Mouse (Mus musculus): ENCODE data around the gene Golim4. TPM values are rescaled to one million over a fixed set of nuclear protein-coding genes. Genes with fewer than 3 reads are reported as not detected.
"Not testable (repeated sequence)": the region's sequence is repeated elsewhere in the genome, so short reads cannot be mapped to it uniquely, and the experiment has no call there.

Golim4 gene
- 10 to 100 TPM; 14.7 to 16.9 TPM for total RNA-seq (2021)
- long read RNA-seq, experiment 1, full-length matches to known transcripts: 7 of 9 reads
- long read RNA-seq, experiment 1, partial matches to known transcripts: 0 of 9 reads
- long read RNA-seq, experiment 1, other reads (novel, unspliced or antisense): 2 of 9 reads
- long read RNA-seq, experiment 2, full-length matches to known transcripts: 5 of 5 reads
- long read RNA-seq, experiment 2, partial matches to known transcripts: 0 of 5 reads
- long read RNA-seq, experiment 2, other reads (novel, unspliced or antisense): 0 of 5 reads

DNA sequence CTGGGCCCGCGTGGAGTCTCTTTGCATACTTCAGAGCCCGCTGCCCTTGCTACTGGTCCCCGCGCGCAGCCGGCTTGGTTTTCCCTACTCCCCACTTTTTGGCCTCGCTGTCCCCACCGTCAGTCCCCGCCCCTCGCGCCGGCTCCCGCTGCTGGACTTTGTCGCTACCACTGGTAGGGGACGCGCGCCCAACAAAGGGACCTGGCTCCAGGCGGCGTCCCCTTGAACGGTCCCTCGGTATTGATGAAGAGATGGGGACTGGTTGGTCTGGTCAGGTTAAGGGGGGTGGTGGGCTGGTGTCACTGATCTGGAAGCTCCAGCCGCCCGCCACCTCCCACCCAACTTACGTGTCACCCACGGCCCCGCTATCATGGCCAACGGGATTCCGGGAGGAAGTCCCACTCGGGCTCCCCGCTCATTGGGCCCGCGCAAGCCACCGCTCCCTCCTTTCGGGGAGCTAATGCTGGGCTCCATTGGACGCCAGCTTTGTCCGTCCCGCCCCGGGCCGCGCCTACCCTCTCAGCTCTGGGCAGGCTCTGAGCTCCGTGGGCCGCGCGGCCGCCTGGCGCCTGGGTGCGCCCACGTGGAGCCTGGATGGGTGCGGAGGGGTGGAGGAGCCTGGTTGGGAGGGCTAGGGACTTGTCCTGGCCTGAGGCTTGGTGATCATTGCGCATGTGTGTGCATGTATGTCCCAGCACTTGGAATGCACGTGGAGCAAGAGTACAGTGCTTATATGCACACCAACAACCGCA is at the start of gene Golim4:
Golim4 (minus strand) TSS at position 399 of the 752 bp plus-strand sequence.
- DNase-seq: peak; percentile 92 to 97

DNA sequence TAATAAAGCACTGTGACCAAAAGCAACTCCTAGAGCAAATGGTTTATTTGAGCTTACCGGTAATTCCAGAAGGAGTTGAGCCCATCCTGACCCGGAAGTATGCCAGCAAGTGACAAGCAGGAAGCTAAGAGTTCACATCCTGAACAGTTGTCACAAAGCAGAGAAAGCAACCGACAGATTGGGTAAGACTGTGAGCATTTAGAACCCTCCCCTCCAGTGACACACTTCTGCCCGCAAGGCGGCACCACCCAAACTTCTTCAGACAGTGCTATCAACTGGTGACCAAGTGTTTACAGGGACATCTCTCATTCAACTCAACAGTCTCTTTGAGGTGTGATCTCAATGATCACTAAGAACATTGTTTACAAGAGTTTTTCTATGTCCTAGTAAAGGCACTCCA is 48.9 kb upstream of the Golim4 start:
- no peak for DNase-seq

DNA sequence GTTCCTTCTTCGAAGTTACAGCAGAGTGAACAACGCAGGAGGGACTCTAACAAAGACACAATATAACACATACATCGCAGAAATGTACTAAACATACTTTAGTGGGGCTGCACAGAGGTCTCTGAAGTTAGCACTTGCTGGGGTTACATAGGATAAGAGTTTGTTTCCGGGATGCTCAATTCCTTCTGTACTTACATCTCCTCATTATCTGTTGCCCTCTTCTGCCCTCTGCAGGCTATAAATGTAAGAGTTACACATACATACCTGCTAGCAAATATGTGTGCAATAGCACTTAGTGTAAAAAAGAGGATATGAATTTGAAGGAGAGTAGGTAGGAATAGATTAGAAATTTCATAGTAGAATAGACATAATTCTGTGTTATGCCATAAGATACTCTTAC is 44.4 kb upstream of the Golim4 start:
- DNase-seq: peak; percentile 45 to 58

DNA sequence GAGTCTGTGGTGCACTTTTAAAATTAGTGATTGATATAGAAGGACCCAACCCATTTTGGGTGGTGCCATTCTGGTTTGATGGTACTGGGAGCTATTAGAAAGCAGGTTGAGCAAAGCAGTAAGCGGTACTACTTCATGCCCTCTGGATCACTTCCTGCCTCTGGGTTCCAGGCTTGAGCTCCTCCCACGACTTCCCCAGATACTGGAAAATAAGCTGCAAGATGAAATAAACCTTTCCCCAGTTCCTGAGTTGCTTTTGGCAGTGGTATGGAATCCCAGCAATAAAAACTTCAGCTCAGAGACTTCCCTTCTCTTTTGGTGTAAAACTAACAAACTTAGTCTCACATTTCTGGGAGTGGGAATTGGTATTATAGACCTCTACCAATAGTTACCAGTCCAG is 43.7 kb upstream of the Golim4 start:
- DNase-seq: peak; percentile 2 to 5

DNA sequence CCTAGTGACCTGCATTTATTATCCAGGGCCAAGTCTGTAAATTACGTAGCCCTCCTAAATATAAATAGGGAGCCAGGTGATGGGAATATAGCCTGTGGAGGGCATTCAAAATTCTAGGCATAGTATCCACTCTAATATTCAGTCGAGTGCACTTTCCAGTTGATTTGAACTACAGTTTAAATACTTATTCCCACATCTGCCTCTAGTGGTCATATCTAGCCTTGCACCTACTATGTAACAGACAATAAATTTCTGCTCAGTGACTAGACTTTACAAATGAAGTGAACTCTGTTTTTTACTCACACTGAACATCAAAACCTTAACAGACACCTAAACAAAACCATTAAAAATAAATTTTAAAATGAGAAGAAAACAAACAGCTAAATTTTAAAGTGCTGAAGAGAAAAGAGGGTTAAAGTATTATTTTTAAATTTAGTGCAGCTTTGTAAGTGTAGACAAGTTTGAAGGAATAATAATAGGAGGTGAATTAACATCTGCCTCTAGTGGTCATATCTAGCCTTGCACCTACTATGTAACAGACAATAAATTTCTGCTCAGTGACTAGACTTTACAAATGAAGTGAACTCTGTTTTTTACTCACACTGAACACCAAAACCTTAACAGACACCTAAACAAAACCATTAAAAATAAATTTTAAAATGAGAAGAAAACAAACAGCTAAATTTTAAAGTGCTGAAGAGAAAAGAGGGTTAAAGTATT is 24.4 kb upstream of the Golim4 start:
- peak in 1 of 2 experiments; percentile 19 for DNase-seq

DNA sequence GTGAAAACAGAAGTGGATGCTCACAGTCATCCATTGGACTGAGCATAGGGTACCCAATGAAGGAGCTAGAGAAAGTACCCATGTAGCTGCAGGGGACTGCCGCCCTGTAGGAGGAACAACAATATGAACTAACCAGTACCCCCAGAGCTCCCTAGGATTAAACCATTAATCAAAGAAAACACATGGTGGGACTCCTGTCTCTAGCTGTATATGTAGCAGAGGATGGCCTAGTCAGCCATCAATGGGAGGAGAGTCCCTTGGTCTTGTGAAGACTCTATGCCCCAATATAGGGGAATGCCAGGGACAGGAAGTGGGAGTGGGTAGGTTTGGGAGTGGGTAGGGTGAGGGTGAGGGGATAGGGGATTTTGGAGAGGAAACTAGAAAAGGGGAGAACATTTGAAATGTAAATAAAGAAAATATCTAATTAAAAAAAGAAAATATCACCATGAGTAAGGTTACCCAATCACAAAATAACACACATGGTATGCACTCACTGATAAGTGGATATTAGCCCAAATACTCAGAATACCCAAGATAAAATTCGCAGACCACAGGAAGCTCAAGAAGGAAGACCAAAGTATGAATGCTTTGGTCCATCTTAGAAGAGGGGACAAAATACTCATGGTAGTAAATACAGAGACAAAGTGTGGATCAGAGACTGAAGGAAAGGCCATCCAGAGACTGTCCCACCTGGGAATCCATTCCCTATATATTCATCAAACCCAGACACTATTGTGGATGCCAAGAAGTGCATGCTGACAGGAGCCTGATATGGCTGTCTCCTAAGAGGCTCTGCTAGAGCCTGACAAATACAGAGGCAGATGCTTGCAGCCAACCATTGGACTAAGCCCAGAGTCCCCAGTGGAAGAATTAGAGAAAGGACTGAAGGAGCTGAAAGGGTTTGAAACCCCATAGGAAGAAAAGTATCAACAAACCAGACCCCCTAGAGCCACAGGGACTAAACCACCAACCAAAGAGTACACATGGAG is 6.3 kb upstream of the Golim4 start:
- DNase-seq: not testable (repeated sequence)

DNA sequence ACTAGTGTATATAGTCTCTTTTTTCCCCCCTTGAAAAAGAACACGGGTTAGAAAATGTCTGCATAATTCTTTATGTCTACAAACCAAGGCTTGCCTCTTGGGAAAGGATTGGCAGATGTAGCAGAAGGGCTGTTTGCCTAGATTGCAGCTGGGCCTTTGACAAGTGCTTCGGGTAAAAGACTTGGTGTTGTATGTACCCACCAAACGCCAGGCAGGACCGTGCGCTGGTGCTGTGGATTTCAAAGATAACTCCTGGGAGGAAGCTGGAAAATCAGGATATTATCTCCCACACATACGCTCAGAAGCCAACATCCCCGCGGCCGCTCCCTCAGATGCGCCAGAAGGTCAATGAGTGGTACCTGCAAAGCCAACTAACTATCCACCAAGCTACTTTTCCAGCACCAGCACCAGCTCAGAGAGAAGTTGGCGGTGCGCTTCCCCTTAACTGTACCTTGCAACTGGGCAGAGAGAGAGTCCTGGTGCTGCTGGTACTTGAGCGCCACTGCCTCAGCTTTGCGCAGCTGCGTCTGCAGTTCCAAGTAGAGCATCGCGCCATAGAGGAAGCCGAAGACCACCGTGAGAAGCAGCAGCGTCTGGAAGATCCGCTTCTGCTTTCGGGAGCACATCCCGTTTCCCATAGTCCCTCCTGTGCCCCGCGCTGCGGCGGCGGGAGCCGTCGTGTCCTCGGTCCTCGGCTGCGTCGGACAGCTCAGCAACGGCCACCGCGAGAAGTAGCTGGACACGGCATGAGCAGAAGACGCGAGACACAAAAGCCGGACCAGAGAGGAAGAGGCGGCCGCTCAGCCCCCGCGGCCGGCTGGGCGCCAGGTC is 873 bp downstream of the Golim4 start:
- peak in 1 of 2 experiments; percentile 8 for DNase-seq

DNA sequence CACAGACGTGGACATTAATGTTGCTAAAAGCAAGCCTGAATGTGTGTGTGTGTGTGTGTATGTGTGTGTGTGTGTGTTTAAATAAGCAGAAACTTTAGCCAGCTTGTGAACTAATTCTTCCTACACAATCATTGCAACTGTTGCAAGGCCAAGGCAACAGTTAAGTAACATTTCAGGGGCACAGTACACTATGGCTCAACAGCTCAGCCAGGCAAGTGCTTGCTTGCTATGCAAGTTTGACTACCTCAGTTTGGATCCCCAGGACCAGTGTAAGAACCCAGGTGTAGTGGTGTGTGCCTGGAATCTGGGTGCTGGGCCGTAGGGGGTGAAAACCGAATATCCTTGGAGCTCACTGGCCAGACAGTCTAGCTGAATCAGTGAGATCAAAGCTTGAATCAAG is 2.6 kb downstream of the Golim4 start:
- DNase-seq: no peak

DNA sequence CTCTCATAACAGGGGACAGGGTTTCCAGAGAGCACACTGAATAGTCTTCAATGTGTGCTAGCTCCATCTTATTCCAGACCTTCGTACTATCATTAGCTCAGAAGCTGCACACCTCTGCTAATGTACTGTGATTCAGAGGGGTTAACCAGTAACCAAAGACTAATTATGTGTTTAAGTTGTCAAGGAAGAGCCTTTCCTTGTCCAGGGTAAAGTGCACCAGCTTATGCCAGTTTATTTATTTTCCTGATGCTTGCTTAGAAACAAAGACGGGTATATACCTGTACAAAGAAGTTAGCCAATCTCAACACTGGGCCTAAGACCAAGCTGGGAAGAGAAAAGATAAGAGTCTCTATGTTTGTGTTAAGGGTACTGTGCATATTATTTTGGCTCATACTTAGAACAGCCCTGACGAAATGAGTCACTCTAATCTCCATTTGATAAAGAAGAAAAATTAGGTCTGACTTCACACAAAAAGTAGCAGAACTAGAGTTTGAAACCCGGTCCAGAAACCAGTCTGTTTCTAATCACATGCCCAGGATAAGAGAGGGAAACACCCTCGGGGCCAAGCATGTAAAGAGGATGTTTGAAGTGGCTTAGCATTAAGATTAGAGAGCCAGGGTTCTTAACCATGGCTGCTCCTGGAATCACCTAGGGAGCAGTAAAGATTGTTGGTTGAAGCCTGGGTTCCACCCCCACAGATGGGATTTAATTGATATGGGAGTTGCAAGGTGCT is 4.3 kb downstream of the Golim4 start:
- DNase-seq: no peak

DNA sequence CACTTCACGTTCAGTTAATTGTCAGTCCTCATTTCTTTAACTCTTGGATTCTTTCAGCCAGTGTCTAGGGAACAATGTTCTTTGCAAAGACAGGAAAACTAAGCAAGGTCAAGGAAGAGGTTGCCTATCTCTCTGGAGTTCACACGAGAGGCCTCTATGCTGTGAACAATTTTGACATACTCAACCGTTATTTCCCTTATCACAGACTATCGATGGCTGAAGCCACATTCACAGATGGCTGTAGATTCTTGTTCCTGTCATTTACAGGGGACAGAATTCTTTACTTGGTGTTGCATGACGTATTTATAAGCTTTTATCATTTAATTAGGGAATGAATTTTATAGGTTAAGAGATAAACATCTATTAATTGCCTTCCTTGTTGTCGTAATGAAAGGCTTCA is 5.9 kb downstream of the Golim4 start:
- no peak for DNase-seq

DNA sequence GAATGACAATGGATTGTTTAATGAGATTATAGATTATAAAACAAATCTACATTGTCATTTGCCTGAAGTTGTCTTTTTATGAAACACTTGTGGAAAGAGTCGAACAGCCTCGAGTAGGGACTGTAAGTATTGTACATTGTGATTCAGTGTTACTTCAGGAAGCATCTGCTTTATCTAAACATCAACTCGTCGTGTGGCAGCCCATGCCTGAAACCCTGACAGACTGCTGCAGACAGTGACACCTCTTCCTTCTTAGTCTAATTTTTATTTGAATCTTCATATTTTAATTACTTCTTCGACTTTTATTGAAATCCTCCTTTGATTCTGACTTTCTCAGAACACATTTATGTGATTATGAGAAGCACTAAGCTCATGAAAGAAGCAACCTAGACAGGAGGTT is 7.4 kb downstream of the Golim4 start:
- no peak for DNase-seq

DNA sequence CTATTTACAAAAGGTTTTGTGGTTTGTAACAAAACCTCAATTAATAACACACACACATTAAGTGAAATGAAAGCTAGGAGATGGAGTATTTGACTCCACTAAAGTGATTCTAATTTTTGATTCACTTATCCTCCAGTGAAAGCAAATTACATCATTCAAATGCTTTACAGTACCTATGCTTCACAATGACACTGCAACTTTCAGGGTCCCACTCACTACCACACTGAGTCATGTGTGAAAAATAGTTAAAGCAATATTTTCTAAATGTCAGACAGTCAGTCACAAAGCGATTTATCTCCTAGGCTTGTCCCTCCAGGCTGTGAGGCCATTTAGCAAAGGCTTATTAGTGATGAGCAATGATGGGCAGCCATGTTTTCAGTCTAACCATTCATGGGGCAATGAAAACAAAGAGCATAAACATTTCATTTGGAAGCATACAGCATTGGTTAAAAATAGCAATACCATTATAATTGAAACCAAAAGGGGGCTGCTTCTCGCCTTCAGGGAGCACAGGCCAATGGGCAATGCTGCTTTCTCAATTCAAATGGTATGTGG is 8.1 kb downstream of the Golim4 start:
- no peak for DNase-seq

DNA sequence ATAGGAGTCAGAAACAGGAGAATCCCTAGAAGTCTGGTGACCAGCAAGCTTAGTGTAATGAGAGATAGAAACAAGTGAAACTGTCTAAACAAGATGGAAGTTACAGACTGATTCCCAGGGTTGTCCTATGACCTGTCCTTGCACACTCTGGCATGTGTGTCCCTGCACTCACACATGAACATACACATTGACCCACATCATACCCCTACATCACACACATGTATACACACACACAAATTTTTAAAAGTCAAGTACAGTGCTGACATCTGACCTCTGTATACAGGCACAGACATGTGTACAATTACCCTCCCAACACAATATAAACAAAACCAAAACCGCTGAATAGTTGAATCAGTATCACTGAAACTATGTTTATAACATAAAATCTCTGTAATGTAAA is 8.7 kb downstream of the Golim4 start:
- no peak for DNase-seq

DNA sequence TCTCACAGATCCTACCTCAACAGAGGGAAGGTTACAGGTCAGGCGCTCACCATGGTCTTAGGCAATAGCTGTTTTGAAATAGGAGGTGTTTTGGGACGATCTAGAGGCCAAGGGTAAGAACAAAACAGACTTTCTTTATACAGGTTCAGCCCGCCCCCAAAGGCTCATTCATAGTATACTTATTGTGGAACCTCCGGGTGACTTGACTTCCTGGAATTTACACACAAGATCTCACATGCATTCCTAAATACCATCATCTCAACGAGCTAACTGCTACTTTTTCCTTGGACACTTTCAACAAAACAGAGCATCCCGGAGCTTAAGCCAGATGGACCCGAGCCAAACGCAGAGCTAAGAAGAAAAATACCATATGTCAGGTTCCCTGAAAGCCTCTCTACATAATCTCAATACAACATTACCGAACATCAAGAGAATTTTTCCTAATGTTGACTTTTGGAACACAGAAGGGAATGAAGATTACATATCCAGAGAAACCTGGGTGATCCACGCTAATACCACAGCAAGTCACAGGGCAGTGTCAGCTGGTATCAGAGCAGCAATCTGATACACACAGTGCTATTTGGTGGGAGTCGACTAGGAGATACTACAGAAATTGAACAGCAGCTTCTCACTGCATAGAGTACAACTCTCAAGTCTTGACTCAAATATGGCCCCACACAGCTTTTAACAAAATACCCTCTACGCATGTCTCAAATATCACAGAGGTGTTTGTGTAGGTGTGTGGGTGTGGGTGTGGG is 14.3 kb downstream of the Golim4 start:
- peak in 1 of 2 experiments; percentile 9 for DNase-seq

DNA sequence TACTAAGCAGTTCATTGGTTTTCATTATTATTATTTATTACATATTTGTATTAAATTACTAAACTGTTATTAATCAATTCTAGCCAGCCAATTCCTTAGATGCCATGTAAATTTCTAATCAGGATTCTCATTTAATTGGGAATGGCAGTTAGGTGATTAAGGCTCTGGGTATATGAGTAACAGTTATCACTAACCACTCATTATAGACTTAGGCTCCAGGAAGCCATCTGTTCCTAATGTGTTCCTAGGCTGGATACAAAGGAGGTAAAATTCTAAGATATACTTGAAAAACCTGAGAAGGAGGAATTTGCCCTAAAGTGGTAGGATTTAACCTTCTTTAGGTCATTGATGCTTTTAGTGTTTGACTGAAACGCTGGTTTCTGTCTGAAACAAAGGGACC is 14.9 kb downstream of the Golim4 start:
- no peak for DNase-seq

DNA sequence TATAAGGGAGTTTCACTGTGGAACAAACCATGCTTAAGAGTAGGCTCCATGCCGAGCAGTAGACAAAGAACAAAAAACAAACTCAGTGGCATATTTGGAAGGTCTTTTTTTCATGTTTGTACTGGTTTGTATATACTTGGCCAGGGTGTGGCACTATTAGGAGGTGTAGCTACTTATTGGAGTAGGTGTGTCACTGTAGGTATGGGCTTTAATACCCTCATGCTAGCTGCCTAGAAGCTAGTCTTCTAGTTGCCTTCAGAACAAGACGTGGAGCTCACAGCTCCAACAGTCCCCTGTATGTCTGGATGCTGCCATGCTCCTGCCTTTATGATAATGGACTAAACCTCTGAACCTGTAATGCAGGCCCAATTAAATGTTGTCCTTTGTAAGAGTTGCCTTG is 20.6 kb downstream of the Golim4 start:
- no peak for DNase-seq

DNA sequence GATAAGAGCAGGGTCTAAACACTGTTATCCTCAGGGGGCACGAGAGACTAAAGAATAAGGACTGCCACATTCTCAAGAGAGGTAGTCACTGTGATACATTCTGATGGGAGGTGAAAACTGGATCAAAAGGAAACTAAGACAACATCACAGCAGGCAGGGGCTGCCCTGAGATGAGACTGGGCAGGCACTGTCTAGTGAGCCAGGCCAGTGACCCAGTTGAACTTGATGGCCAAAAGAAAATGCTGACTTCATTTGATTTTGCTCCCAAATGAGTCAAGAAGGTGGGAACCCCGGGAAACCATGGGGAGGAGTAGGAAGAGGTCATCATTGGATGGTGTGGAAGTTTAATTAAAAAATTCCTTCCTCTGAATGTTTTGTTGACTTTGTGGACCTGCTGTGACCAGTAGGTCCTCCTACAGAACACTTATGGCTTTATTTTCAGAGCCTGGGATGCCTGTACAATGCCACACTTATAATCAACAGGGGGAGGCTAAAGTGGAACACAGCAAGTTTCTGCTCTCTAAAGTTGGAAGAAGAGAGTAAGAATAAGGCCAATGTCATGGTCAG is 26.0 kb downstream of the Golim4 start:
- DNase-seq: no peak

DNA sequence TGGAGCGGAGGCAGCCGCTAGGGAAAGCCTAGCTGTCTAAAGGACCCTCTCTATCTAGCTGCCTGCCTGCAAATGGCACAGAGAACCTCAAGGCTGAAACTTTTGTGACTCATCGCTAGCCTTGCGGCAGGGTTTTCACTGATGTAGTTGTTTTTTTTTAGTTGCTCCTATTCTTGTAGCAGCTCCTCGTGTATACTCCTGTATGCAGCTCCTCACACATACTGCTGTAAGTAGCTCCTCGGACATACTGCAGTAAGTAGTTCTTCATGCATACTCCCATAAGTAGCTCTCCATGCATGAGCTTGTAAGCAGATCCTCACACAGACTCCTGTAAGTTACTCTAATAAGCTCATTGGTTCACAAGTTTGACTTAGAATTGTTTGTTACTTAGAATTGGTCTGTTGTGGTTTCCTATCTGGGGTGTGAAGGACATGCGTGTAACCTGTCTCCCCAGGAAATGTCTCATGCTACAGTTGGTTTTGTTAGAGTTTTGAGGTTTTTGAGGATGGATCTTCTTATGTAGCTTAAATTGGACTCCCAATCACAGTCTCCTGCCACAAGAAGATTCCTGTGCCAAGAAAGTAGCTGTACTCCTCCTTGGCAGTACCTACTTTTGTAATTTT is 26.7 kb downstream of the Golim4 start:
- DNase-seq: no peak

Data from heart, adult 18-20 months (tissue).